Mouse (Mus musculus): ENCODE measurements around the gene Trap1. TPM values are rescaled to one million over a fixed set of nuclear protein-coding genes. Genes with fewer than 3 reads are reported as not detected.
"Not testable (repeated sequence)": the region's sequence is repeated elsewhere in the genome, so short reads cannot be mapped to it uniquely, and the experiment has no call there.

Gene Trap1
- polyA plus RNA-seq, 1 experiment from 2014 or later = 49.2 TPM

- whole genome bisulfite sequencing = 84% methylated on average over 3 of the region's 3 CpGs
- H3K4me3 ChIP-seq (replicated peaks; ENCODE audit: low read depth, low read length); H3K27me3 ChIP-seq (ENCODE audit: control insufficient read depth, insufficient read depth, low read length); ATAC-seq (ENCODE audit: low FRiP score, low TSS enrichment); H3K27ac ChIP-seq (replicated peaks; ENCODE audit: low read depth, low read length); H3K9ac ChIP-seq (replicated peaks; ENCODE audit: low read length); H3K4me2 ChIP-seq (ENCODE audit: low read length); H3K4me1 ChIP-seq (ENCODE audit: control insufficient read depth, insufficient read depth, low read length); DNase-seq; H3K9me3 ChIP-seq (ENCODE audit: control insufficient read depth, low read length): not testable (repeated sequence)
- peaks cover 34% of the 10 kb centered on the region for H3K36me3 ChIP-seq (ENCODE audit: control insufficient read depth, insufficient read depth, low read length)
Measured at GRCm38 (mm10) chr16:4080419-4080818, 2.8 kb upstream of the Trap1 start.

GRCm38 (mm10) chr16:4079656-4080055 is 2.0 kb upstream of the Trap1 start:
- H3K9me3 ChIP-seq (ENCODE audit: control insufficient read depth, low read length) = no peaks in the 10 kb centered on the region
- H3K4me2 ChIP-seq (ENCODE audit: low read length) = no peak overlapping the region
- H3K36me3 ChIP-seq (ENCODE audit: control insufficient read depth, insufficient read depth, low read length) = peaks cover 26% of the 10 kb centered on the region
- H3K4me1 ChIP-seq (ENCODE audit: control insufficient read depth, insufficient read depth, low read length) = peaks cover 7% of the 10 kb centered on the region
- H3K27ac ChIP-seq (replicated peaks; ENCODE audit: low read depth, low read length) = no peak overlapping the region
- no peak overlapping the region for H3K9ac ChIP-seq (replicated peaks; ENCODE audit: low read length)
- DNase-seq (no peak), ATAC-seq (ENCODE audit: low FRiP score, low TSS enrichment) (no peak)
- H3K27me3 ChIP-seq (ENCODE audit: control insufficient read depth, insufficient read depth, low read length) = no peaks in the 10 kb centered on the region
- H3K4me3 ChIP-seq (replicated peaks; ENCODE audit: low read depth, low read length) = no peak overlapping the region
- 74% methylated on average over 1 of the region's 1 CpGs for WGBS

DNA sequence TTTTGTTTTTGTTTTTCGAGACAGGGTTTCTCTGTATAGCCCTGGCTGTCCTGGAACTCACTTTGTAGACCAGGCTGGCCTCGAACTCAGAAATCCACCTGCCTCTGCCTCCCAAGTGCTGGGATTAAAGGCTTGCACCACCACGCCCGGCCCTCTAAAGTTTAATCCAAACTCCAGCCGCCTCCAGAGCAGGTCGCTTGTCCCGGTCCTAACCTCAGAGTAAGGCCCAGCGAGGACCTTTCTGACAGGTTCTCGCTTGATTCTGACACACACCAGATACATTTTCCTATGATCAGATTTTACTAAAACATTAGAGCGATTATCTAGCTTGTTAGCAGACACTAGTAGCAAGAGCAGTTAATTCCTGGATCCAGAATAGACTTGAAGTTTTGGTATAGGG is 675 bp upstream of the Trap1 start:
- peaks cover 14% of the 10 kb centered on the region for H3K36me3 ChIP-seq (ENCODE audit: control insufficient read depth, insufficient read depth, low read length)
- not testable (repeated sequence) for ATAC-seq (ENCODE audit: low FRiP score, low TSS enrichment); H3K27ac ChIP-seq (replicated peaks; ENCODE audit: low read depth, low read length); DNase-seq; H3K27me3 ChIP-seq (ENCODE audit: control insufficient read depth, insufficient read depth, low read length); H3K9ac ChIP-seq (replicated peaks; ENCODE audit: low read length); H3K4me1 ChIP-seq (ENCODE audit: control insufficient read depth, insufficient read depth, low read length); H3K9me3 ChIP-seq (ENCODE audit: control insufficient read depth, low read length)
- H3K4me3 ChIP-seq (replicated peaks; ENCODE audit: low read depth, low read length) = peak overlapping the region; percentile 81
- peak overlapping the region; percentile 69 for H3K4me2 ChIP-seq (ENCODE audit: low read length)
- 67% methylated on average over 10 of the region's 10 CpGs for WGBS

- H3K27ac ChIP-seq (replicated peaks; ENCODE audit: low read depth, low read length) = no peak overlapping the region
- DNase-seq = no peak
- 88% methylated on average over 3 of the region's 3 CpGs for WGBS
Measured at GRCm38 (mm10) chr16:4074836-4075235, 2.8 kb downstream of the Trap1 start.

GRCm38 (mm10) chr16:4074297-4074696 is 3.3 kb downstream of the Trap1 start:
- no peak overlapping the region for H3K4me3 ChIP-seq (replicated peaks; ENCODE audit: low read depth, low read length)
- DNase-seq (no peak), ATAC-seq (ENCODE audit: low FRiP score, low TSS enrichment) (no peak)
- no peak overlapping the region for H3K27ac ChIP-seq (replicated peaks; ENCODE audit: low read depth, low read length)
- no peaks in the 10 kb centered on the region for H3K36me3 ChIP-seq (ENCODE audit: control insufficient read depth, insufficient read depth, low read length)
- no peaks in the 10 kb centered on the region for H3K9me3 ChIP-seq (ENCODE audit: control insufficient read depth, low read length)
- WGBS = 75% methylated on average over 6 of the region's 6 CpGs
- H3K4me1 ChIP-seq (ENCODE audit: control insufficient read depth, insufficient read depth, low read length) = peaks cover 7% of the 10 kb centered on the region
- H3K4me2 ChIP-seq (ENCODE audit: low read length) = no peak overlapping the region
- H3K9ac ChIP-seq (replicated peaks; ENCODE audit: low read length) = no peak overlapping the region
- no peaks in the 10 kb centered on the region for H3K27me3 ChIP-seq (ENCODE audit: control insufficient read depth, insufficient read depth, low read length)

More at GRCm38 (mm10) chr16:4074836-4075235, 2.8 kb downstream of the Trap1 start:
- ATAC-seq (ENCODE audit: low FRiP score, low TSS enrichment) = no peak
- H3K4me1 ChIP-seq (ENCODE audit: control insufficient read depth, insufficient read depth, low read length) = peaks cover 7% of the 10 kb centered on the region
- H3K9me3 ChIP-seq (ENCODE audit: control insufficient read depth, low read length) = no peaks in the 10 kb centered on the region
- H3K9ac ChIP-seq (replicated peaks; ENCODE audit: low read length) = no peak overlapping the region
- no peak overlapping the region for H3K4me2 ChIP-seq (ENCODE audit: low read length)
- H3K36me3 ChIP-seq (ENCODE audit: control insufficient read depth, insufficient read depth, low read length) = no peaks in the 10 kb centered on the region
- no peaks in the 10 kb centered on the region for H3K27me3 ChIP-seq (ENCODE audit: control insufficient read depth, insufficient read depth, low read length)
- no peak overlapping the region for H3K4me3 ChIP-seq (replicated peaks; ENCODE audit: low read depth, low read length)

DNA sequence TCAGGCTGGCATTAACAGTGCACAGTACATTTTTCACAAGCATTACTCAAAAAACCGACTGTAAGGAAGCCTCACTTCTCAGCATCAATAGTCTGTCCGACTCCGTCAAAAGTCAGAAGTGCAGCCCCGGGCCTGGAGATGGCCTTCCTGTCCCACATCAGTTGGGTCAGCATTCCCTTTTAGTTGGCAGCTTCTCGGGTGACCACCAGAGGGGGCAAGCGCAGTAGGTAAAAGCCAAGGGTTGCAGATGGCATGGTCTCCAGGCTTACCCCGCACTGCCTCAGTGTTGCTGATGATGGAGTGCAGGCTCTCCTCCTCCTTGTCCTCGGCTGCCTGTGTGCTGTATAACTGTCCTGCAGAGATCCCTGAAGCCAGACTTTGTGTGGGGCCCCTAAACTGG is 9.0 kb downstream of the Trap1 start:
- Histone ChIP-seq H3K27me3 (ENCODE audit: control insufficient read depth, insufficient read depth, low read length) (no peaks in the 10 kb centered on the region), H3K36me3 (ENCODE audit: control insufficient read depth, insufficient read depth, low read length) (peaks cover 45% of the 10 kb centered on the region), H3K4me1 (ENCODE audit: control insufficient read depth, insufficient read depth, low read length) (no peaks in the 10 kb centered on the region), H3K4me3 (replicated peaks; ENCODE audit: low read depth, low read length) (no peak overlapping the region), H3K4me2 (ENCODE audit: low read length) (no peak overlapping the region), H3K9ac (replicated peaks; ENCODE audit: low read length) (no peak overlapping the region), H3K27ac (replicated peaks; ENCODE audit: low read depth, low read length) (no peak overlapping the region), H3K9me3 (ENCODE audit: control insufficient read depth, low read length) (no peaks in the 10 kb centered on the region)
- ATAC-seq (ENCODE audit: low FRiP score, low TSS enrichment) (no peak), DNase-seq (peak; percentile 70)
- 62% methylated on average over 8 of the region's 8 CpGs for WGBS

DNA sequence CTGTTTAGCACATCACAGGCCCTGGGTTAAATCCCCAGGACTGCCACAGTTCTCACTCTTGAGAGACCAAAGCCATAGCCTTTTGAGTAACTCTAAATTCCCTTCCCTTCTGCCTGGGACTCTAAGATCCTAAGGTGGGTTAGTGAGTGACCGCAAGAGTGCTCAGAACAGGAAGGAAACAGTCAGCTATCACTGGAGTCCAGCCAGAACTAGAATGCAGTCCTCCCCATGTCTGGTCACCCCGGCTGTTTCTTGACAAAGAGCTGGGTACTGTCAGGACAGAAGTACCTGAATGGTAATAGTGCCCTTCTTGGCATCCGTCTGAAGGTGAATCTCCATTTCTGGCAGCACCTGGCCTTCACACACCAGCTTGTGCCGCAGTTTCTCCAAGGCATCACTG is 12.7 kb downstream of the Trap1 start:
- Histone ChIP-seq H3K4me2 (ENCODE audit: low read length) (no peak overlapping the region), H3K27ac (replicated peaks; ENCODE audit: low read depth, low read length) (no peak overlapping the region), H3K4me3 (replicated peaks; ENCODE audit: low read depth, low read length) (no peak overlapping the region), H3K4me1 (ENCODE audit: control insufficient read depth, insufficient read depth, low read length) (no peaks in the 10 kb centered on the region), H3K36me3 (ENCODE audit: control insufficient read depth, insufficient read depth, low read length) (peaks cover 77% of the 10 kb centered on the region), H3K27me3 (ENCODE audit: control insufficient read depth, insufficient read depth, low read length) (no peaks in the 10 kb centered on the region), H3K9me3 (ENCODE audit: control insufficient read depth, low read length) (no peaks in the 10 kb centered on the region), H3K9ac (replicated peaks; ENCODE audit: low read length) (no peak overlapping the region)
- ATAC-seq (ENCODE audit: low FRiP score, low TSS enrichment) (no peak), DNase-seq (no peak)
- 97% methylated on average over 4 of the region's 4 CpGs for WGBS

DNA sequence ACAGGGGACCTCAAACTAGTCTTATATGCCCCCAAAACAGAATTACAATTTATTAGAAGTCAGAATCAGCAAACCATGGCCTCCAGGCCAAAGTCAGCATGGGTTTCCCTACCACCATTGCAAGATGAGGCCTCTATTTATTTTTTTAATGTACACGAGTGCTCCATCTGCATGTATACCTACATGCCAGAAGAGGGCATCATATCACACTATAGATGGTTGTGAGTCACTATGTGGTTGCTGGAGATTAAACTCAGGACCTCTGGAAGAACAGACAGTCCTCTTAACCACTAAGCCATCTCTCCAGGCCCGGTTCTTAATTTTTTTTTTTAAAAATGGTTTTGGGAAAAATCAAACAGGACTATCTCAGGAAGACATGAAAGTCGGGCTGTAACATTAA is 23.8 kb downstream of the Trap1 start:
- H3K4me2 ChIP-seq (ENCODE audit: low read length) = no peak overlapping the region
- ATAC-seq (ENCODE audit: low FRiP score, low TSS enrichment) (no peak), DNase-seq (no peak)
- 90% methylated on average over 3 of the region's 3 CpGs for WGBS
- H3K27me3 ChIP-seq (ENCODE audit: control insufficient read depth, insufficient read depth, low read length) = no peaks in the 10 kb centered on the region
- H3K27ac ChIP-seq (replicated peaks; ENCODE audit: low read depth, low read length) = no peak overlapping the region
- no peak overlapping the region for H3K9ac ChIP-seq (replicated peaks; ENCODE audit: low read length)
- no peak overlapping the region for H3K4me3 ChIP-seq (replicated peaks; ENCODE audit: low read depth, low read length)
- peaks cover 75% of the 10 kb centered on the region for H3K36me3 ChIP-seq (ENCODE audit: control insufficient read depth, insufficient read depth, low read length)
- H3K9me3 ChIP-seq (ENCODE audit: control insufficient read depth, low read length) = no peaks in the 10 kb centered on the region
- no peaks in the 10 kb centered on the region for H3K4me1 ChIP-seq (ENCODE audit: control insufficient read depth, insufficient read depth, low read length)

- Histone ChIP-seq H3K4me2 (ENCODE audit: low read length) (no peak overlapping the region), H3K4me1 (ENCODE audit: control insufficient read depth, insufficient read depth, low read length) (no peaks in the 10 kb centered on the region), H3K4me3 (replicated peaks; ENCODE audit: low read depth, low read length) (no peak overlapping the region), H3K36me3 (ENCODE audit: control insufficient read depth, insufficient read depth, low read length) (peaks cover 78% of the 10 kb centered on the region), H3K9me3 (ENCODE audit: control insufficient read depth, low read length) (no peaks in the 10 kb centered on the region), H3K27ac (replicated peaks; ENCODE audit: low read depth, low read length) (no peak overlapping the region), H3K27me3 (ENCODE audit: control insufficient read depth, insufficient read depth, low read length) (no peaks in the 10 kb centered on the region), H3K9ac (replicated peaks; ENCODE audit: low read length) (no peak overlapping the region)
- ATAC-seq (ENCODE audit: low FRiP score, low TSS enrichment) (no peak), DNase-seq (no peak)
- 91% methylated on average over 4 of the region's 4 CpGs for WGBS
Measured at GRCm38 (mm10) chr16:4052601-4053000, 25.0 kb downstream of the Trap1 start.
